Mouse (Mus musculus): ENCODE data around the gene Pde4c. TPM values are rescaled to one million over a fixed set of nuclear protein-coding genes. Genes with fewer than 3 reads are reported as not detected.

Pde4c gene
- total and polyA plus RNA-seq, 3 experiments: 2.3 to 6.5 (median 4.7) TPM

GRCm38 (mm10) chr8:70753151-70753550 lies 29.6 kb downstream of the Pde4c start (continued):
- TF ChIP-seq TCF12 (IDR thresholded peaks at IDR 0.05; ENCODE audit: low read depth, low read length): peak; percentile 63
- TF ChIP-seq PAX5 (IDR thresholded peaks at IDR 0.05; ENCODE audit: low read length): no peak
- peak; percentile 32; the same call in 1 of the 2 replicates for TF ChIP-seq IRF4 (IDR thresholded peaks at IDR 0.05; ENCODE audit: low read depth, low read length)

- DNase-seq (ENCODE audit: extremely low read depth): peak; percentile 98
- Histone ChIP-seq H3K27me3 (replicated peaks) (no peaks in the 10 kb centered on the region), H3K4me2 (ENCODE audit: insufficient read depth, low read depth, poor library complexity, severe bottlenecking) (peak within 1 kb of the TSS; percentile 52), H3K9ac (ENCODE audit: insufficient read depth, low read depth) (peak within 1 kb of the TSS; percentile 74), H3K79me2 (replicated peaks; ENCODE audit: control insufficient read depth, extremely low read depth, insufficient read depth, poor library complexity, severe bottlenecking) (no peaks in the 10 kb centered on the region), H3K27ac (ENCODE audit: insufficient read depth, low read depth) (peak within 1 kb of the TSS; percentile 37; the same call in 1 of the 2 replicates), H3K9me3 (replicated peaks; ENCODE audit: low read length) (no peaks in the 10 kb centered on the region), H3K36me3 (replicated peaks in 1 of 2; ENCODE audit: control insufficient read depth in 1 of 2, insufficient read depth in 1 of 2, low read length in 1 of 2) (peaks cover 20 to 44% of the 10 kb centered on the region in 2 experiments), H3K4me3 (replicated peaks in 1 of 3; ENCODE audit: low read depth in 2 of 3, low read length in 2 of 3, poor library complexity in 1 of 3) (peak within 1 kb of the TSS; percentile 47 to 73 (median 51)), H3K4me1 (ENCODE audit: control insufficient read depth in 1 of 2, insufficient read depth in 2 of 2) (peaks cover 9 to 45% of the 10 kb centered on the region in 2 experiments)
- in situ Hi-C loops (cut with MboI; ENCODE audit: low pct_ligation_motif_present, low pct_unique_long_range_greater_than_20kb, low sequenced_read_pairs) (loop anchor here (5.0 kb wide), 1 partner anchor 37 kb away; the partner anchor contains the start of gene Gm3336), dilution Hi-C loops (cut with MboI; ENCODE audit: extremely low pct_ligation_motif_present, extremely low pct_unique_long_range_greater_than_20kb, low sequenced_read_pairs) (no loop called here)
- TF ChIP-seq SMC3 (IDR thresholded peaks at IDR 0.05; ENCODE audit: low read depth, low read length) (no peak), CHD1 (IDR thresholded peaks at IDR 0.05; ENCODE audit: low read depth, low read length) (no peak), EP300 (IDR thresholded peaks at IDR 0.05; ENCODE audit: low read length) (peak; percentile 46), UBTF (IDR thresholded peaks at IDR 0.05; ENCODE audit: low read depth, low read length) (no peak), IRF4 (IDR thresholded peaks at IDR 0.05; ENCODE audit: low read depth, low read length) (0 out of 2 replicates have a peak, but pooled peaks have one; percentile 43), ZKSCAN1 (IDR thresholded peaks at IDR 0.05; ENCODE audit: borderline replicate concordance, low read depth, low read length) (no peak), MAX (IDR thresholded peaks at IDR 0.05; ENCODE audit: low read length) (no peak), POLR2A (IDR thresholded peaks at IDR 0.05; ENCODE audit: low read depth, low read length) (peak; percentile 53), POLR2AphosphoS2 (IDR thresholded peaks at IDR 0.05; ENCODE audit: low read depth, low read length) (no peak), E2F4 (IDR thresholded peaks at IDR 0.05; ENCODE audit: insufficient replicate concordance, low read depth, low read length) (no peak), ZMIZ1 (IDR thresholded peaks at IDR 0.05; ENCODE audit: low read depth, low read length) (no peak), ZNF384 (IDR thresholded peaks at IDR 0.05; ENCODE audit: low read depth, low read length) (no peak), ELF1 (IDR thresholded peaks at IDR 0.05; ENCODE audit: low read depth, low read length) (no peak; the same call in 1 of the 2 replicates), PAX5 (IDR thresholded peaks at IDR 0.05; ENCODE audit: low read length) (no peak), CHD2 (IDR thresholded peaks at IDR 0.05; ENCODE audit: low read length) (peak; percentile 95), TBP (conservative IDR thresholded peaks at IDR 0.05; ENCODE audit: low read depth, low read length) (peak; percentile 74), SIN3A (IDR thresholded peaks at IDR 0.05; ENCODE audit: low read length) (no peak), MAFK (IDR thresholded peaks at IDR 0.05; ENCODE audit: insufficient replicate concordance, low read length) (no peak), CTCF (conservative IDR thresholded peaks at IDR 0.05 in 1 of 2, IDR thresholded peaks at IDR 0.05 in 1 of 2; ENCODE audit: low read depth in 2 of 2, low read length in 2 of 2) (no peak), KAT2A (IDR thresholded peaks at IDR 0.05; ENCODE audit: insufficient replicate concordance, low read length) (no peak), ZC3H11A (IDR thresholded peaks at IDR 0.05; ENCODE audit: low read depth, low read length) (no peak), MAZ (IDR thresholded peaks at IDR 0.05; ENCODE audit: low read depth, low read length) (no peak), GABPA (IDR thresholded peaks at IDR 0.05; ENCODE audit: insufficient replicate concordance, low read depth, low read length) (no peak), JUND (conservative IDR thresholded peaks at IDR 0.05; ENCODE audit: low read depth, low read length) (no peak), NRF1 (IDR thresholded peaks at IDR 0.05; ENCODE audit: low read depth, low read length) (peak; percentile 77), RAD21 (IDR thresholded peaks at IDR 0.05; ENCODE audit: low read depth, low read length) (no peak), RCOR1 (conservative IDR thresholded peaks at IDR 0.05; ENCODE audit: low read depth, low read length) (peak; percentile 67; the same call in 1 of the 2 replicates), BHLHE40 (IDR thresholded peaks at IDR 0.05; ENCODE audit: low read depth, low read length) (no peak), JUN (IDR thresholded peaks at IDR 0.05; ENCODE audit: insufficient read depth, low read depth, low read length) (no peak), MEF2A (IDR thresholded peaks at IDR 0.05; ENCODE audit: borderline replicate concordance, low read depth, low read length) (peak; percentile 16; the same call in 1 of the 2 replicates), USF1 (IDR thresholded peaks at IDR 0.05; ENCODE audit: low read depth, low read length) (no peak), MYC (IDR thresholded peaks at IDR 0.05; ENCODE audit: low read depth, low read length) (no peak), MXI1 (IDR thresholded peaks at IDR 0.05; ENCODE audit: low read depth, low read length) (no peak), ETS1 (conservative IDR thresholded peaks at IDR 0.05; ENCODE audit: low read depth, low read length) (no peak; the same call in 1 of the 2 replicates), NELFE (IDR thresholded peaks at IDR 0.05; ENCODE audit: low read depth, low read length) (no peak)
Measured at GRCm38 (mm10) chr8:70754043-70754870, 30.7 kb downstream of the Pde4c start, which contains the start of gene Rab3a. Gene Rab3a (plus strand): TSS chr8:70754679.

Measured in CH12.LX (cell line).